Mouse (Mus musculus) E14TG2a.4 (cell line): ENCODE results near the gene Flt3l.
A peak's percentile ranks its signal among the peaks of the same experiment; 100 is the strongest.

Experiments
- H3K27me3 ChIP-seq: 2 replicates; pipeline ENCODE4 v1.6.1; 2014; ENCODE audit warnings: low read length, control low read depth; ENCODE audit not compliant: insufficient read depth
- H3K36me3 ChIP-seq: 2 replicates; pipeline ENCODE4 v1.6.1; 2014; ENCODE audit warnings: low read length, control low read depth; ENCODE audit not compliant: insufficient read depth
- H3K4me1 ChIP-seq: replicated peaks from 2 replicates; pipeline ENCODE4 v1.6.1; 2014; ENCODE audit warnings: low read depth, low read length, control low read depth
- H3K4me3 ChIP-seq: replicated peaks from 2 replicates; pipeline ENCODE4 v1.5.1; 2014; ENCODE audit warnings: mild to moderate bottlenecking, low read length
- H3K9me3 ChIP-seq: 2 replicates; pipeline ENCODE4 v1.6.1; 2014; ENCODE audit warnings: low read length, control low read depth
- CTCF ChIP-seq: conservative IDR thresholded peaks from 2 replicates; pipeline ENCODE4 v1.5.1; 2014; ENCODE audit warnings: low read length
- NANOG ChIP-seq: IDR thresholded peaks from 2 replicates; pipeline ENCODE4 v1.6.1; 2014; ENCODE audit warnings: borderline replicate concordance, low read length, mixed read lengths
- POU5F1 ChIP-seq: IDR thresholded peaks from 2 replicates; pipeline ENCODE4 v1.6.1; 2014; ENCODE audit warnings: low read length, borderline replicate concordance

Gene Flt3l

GRCm38 (mm10) chr7:45125144-45125600 is 11.1 kb downstream of the Flt3l start:
- no peaks in the 10 kb centered on the region for H3K27me3 ChIP-seq
- H3K9me3 ChIP-seq, result no peaks in the 10 kb centered on the region
- TF ChIP-seq CTCF (no peak), NANOG (no peak), POU5F1 (no peak)
- H3K4me3 ChIP-seq, result peak overlapping the region; percentile 92
- peaks cover 64% of the 10 kb centered on the region for H3K36me3 ChIP-seq
- H3K4me1 ChIP-seq, result peaks cover 32% of the 10 kb centered on the region

- Histone ChIP-seq H3K4me3 (peak within 1 kb of the TSS; percentile 98), H3K27me3 (no peaks in the 10 kb centered on the region)
- no peak for TF ChIP-seq POU5F1
- no peak for TF ChIP-seq CTCF
- no peak for TF ChIP-seq NANOG
Measured at GRCm38 (mm10) chr7:45124224-45125143, 11.7 kb downstream of the Flt3l start, which contains the start of gene Rps11. Gene Rps11 (minus strand): TSS chr7:45124439.

GRCm38 (mm10) chr7:45123186-45123570 is 13.1 kb downstream of the Flt3l start:
- H3K27me3 ChIP-seq, result no peaks in the 10 kb centered on the region
- TF ChIP-seq NANOG, result no peak
- TF ChIP-seq CTCF, result no peak
- no peak for TF ChIP-seq POU5F1
- peak overlapping the region; percentile 98 for H3K4me3 ChIP-seq
- H3K36me3 ChIP-seq, result peaks cover 80% of the 10 kb centered on the region
- peaks cover 45% of the 10 kb centered on the region for H3K4me1 ChIP-seq
- H3K9me3 ChIP-seq, result no peaks in the 10 kb centered on the region

More at GRCm38 (mm10) chr7:45124224-45125143, 11.7 kb downstream of the Flt3l start, which contains the start of gene Rps11:
- H3K4me1 ChIP-seq, result peaks cover 32% of the 10 kb centered on the region
- no peaks in the 10 kb centered on the region for H3K9me3 ChIP-seq
- H3K36me3 ChIP-seq, result peaks cover 71% of the 10 kb centered on the region

- Histone ChIP-seq H3K9me3 (no peaks in the 10 kb centered on the region), H3K4me3 (peak overlapping the region; percentile 98)
- no peak for TF ChIP-seq CTCF
- no peak for TF ChIP-seq POU5F1
- no peak for TF ChIP-seq NANOG
Measured at GRCm38 (mm10) chr7:45122561-45123185, 13.6 kb downstream of the Flt3l start.

GRCm38 (mm10) chr7:45121966-45122365 is 14.3 kb downstream of the Flt3l start:
- Histone ChIP-seq H3K27me3 (no peaks in the 10 kb centered on the region), H3K4me1 (peaks cover 56% of the 10 kb centered on the region), H3K9me3 (no peaks in the 10 kb centered on the region), H3K36me3 (peaks cover 78% of the 10 kb centered on the region), H3K4me3 (peak overlapping the region; percentile 98)
- no peak for TF ChIP-seq CTCF
- TF ChIP-seq POU5F1, result no peak
- no peak for TF ChIP-seq NANOG

More at GRCm38 (mm10) chr7:45122561-45123185, 13.6 kb downstream of the Flt3l start:
- Histone ChIP-seq H3K4me1 (peaks cover 50% of the 10 kb centered on the region), H3K36me3 (peaks cover 80% of the 10 kb centered on the region), H3K27me3 (no peaks in the 10 kb centered on the region)

- H3K4me1 ChIP-seq, result peaks cover 56% of the 10 kb centered on the region
- H3K4me3 ChIP-seq, result peak overlapping the region; percentile 98
- H3K36me3 ChIP-seq, result peaks cover 73% of the 10 kb centered on the region
- H3K27me3 ChIP-seq, result no peaks in the 10 kb centered on the region
- TF ChIP-seq NANOG (no peak), POU5F1 (no peak), CTCF (no peak)
- H3K9me3 ChIP-seq, result no peaks in the 10 kb centered on the region
Measured at GRCm38 (mm10) chr7:45121404-45121803, 14.8 kb downstream of the Flt3l start.

GRCm38 (mm10) chr7:45119780-45120709 is 16.2 kb downstream of the Flt3l start:
- H3K4me1 ChIP-seq, result peaks cover 65% of the 10 kb centered on the region
- no peak overlapping the region; the same call in 1 of the 2 replicates for H3K4me3 ChIP-seq
- no peak for TF ChIP-seq NANOG
- TF ChIP-seq POU5F1, result no peak
- TF ChIP-seq CTCF, result no peak
- no peaks in the 10 kb centered on the region for H3K9me3 ChIP-seq
- peaks cover 62% of the 10 kb centered on the region for H3K36me3 ChIP-seq
- H3K27me3 ChIP-seq, result no peaks in the 10 kb centered on the region

- Histone ChIP-seq H3K9me3 (no peaks in the 10 kb centered on the region), H3K4me3 (no peak overlapping the region), H3K4me1 (peaks cover 80% of the 10 kb centered on the region), H3K36me3 (peaks cover 58% of the 10 kb centered on the region), H3K27me3 (no peaks in the 10 kb centered on the region)
- no peak for TF ChIP-seq NANOG
- no peak for TF ChIP-seq POU5F1
- TF ChIP-seq CTCF, result no peak
Measured at GRCm38 (mm10) chr7:45118336-45118735, 17.9 kb downstream of the Flt3l start.
